Mouse (Mus musculus): ENCODE measurements around the gene Tmem163.
A peak's percentile ranks its signal among the peaks of the same experiment; 100 is the strongest.

GRCm38 (mm10) chr1:127696533-127696932 lies 17.2 kb upstream of the Tmem163 start:
- TF ChIP-seq CTCF (IDR thresholded peaks at IDR 0.05; ENCODE audit: extremely low read depth, insufficient read depth, low read length) (peak; percentile 17; the same call in 1 of the 2 replicates), POLR2A (IDR thresholded peaks at IDR 0.05; ENCODE audit: extremely low read depth, insufficient read depth, low read length) (no peak)
